Mouse (Mus musculus) T-cell, adult 66 days (primary cell): Measurements from ENCODE around the gene Tmem126b. TPM values are rescaled to one million over a fixed set of nuclear protein-coding genes. Genes with fewer than 3 reads are reported as not detected.

Experiments used
- total RNA-seq, 2 experiments: library from RNA; stranded (reverse); gene quantifications; 3 replicates in 1 of 2; 4 replicates in 1 of 2; pipeline ENCODE4 v1.2.4; 2023

Gene Tmem126b
- total RNA-seq: 1 to 10 TPM; 5.1 to 6.0 TPM

DNA sequence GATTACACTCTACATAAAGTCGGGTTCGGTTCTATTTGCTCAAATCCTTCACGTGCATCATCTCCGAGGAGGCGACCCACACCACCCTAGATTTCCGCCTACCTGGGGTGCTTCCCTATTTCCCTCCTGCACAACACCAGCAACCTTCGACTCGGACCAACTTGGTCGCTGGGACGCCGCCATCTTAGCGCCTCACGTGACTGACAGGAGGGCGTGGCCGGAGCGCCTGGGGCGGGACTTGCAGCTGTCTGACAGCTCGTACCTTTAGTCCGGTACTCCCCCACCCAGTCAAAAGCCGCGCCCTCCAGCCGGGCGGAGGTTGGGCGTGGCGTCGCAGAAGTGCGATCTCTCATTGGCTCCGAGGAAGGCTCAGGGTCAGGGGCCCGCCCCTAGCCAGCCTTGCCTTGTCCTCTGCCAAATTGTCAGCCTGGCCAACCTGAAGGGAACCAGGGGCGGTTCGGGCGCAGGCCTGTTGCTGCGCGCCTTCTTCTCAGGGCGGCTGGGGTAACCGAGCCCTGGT is at the start of gene Tmem126b:
Gene Tmem126b, minus strand, starts transcription at position 209 of the 520 bp plus-strand sequence.

DNA sequence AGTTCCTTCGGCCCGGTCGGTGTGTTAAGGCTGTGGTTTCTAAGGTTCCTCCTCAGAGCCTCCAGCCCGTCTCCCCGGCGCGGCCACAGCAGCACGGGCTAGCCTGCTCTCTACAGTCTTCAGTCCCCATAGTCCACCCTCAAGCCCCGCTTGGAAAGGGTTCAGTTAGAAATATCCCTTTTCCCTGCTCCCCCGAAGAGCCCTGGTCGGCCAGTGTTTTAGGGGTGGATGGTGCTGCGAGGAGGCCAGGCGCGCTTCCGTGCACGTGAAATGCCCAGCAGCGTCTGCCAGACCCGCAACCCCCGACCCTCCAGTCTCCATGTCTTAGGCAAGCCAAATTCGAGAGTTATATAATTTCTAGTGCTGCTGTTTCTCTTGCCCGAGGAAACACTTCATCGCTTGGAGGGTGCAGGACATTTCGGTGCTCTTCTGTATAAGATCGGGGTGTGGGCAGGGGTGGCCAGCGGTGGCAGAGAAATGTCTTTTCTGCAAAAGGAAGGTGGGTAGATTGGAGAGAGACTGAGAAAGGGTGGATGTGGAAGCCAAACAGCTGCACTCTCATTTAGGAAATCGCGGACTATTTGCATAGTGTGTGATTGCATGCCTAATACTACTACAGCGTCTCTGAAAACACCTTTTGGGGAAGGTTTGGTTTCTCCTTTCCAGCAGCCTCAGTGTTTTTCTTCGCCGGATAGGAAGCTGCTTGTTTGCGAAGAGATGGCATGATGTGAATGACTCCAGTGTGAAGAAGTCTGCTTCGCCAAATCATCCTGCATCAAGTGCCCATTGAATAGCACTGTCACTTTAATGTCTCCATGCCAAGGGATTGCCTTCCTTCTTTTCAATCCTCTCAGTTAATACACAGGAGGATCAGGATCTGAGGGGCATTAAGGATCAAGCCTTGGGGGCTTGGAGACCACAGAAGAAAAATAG is 778 bp upstream of the Tmem126b start, which contains the start of gene Dlg2:
Gene Dlg2, plus strand, starts transcription at position 360 of the 933 bp plus-strand sequence.

DNA sequence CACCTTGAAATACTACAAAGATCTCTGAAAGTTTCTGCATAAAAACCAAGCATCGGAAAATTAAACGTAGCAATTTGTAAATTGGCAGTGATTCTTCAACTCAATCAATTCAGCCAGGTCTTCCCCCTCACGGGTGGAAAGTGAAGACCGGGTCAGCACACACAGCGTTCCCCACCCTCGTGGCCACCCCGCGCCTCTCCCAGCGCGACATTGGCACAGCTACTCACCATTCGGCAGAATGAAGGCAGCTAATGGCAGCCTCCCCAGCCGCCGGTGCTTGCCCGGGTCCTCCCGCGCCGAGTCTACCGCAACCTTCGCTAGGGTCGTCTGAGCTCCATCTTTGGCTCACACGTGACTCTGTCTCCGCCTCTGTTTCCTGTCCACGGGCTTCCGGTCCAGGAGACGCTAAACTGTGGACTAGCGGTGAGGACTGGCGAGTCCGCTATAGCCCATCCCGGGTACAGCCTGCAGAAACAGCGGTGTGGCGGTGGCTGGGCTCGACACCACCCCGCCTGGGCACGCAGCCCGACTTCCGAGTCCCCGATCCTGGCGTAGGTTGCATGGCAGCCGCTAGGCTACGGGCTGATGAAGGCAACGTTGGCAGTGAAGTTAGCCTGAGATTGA is 18.8 kb downstream of the Tmem126b start, which contains the start of gene Tmem126a:
Gene Tmem126a, minus strand, starts transcription at position 385 of the 624 bp plus-strand sequence.

DNA sequence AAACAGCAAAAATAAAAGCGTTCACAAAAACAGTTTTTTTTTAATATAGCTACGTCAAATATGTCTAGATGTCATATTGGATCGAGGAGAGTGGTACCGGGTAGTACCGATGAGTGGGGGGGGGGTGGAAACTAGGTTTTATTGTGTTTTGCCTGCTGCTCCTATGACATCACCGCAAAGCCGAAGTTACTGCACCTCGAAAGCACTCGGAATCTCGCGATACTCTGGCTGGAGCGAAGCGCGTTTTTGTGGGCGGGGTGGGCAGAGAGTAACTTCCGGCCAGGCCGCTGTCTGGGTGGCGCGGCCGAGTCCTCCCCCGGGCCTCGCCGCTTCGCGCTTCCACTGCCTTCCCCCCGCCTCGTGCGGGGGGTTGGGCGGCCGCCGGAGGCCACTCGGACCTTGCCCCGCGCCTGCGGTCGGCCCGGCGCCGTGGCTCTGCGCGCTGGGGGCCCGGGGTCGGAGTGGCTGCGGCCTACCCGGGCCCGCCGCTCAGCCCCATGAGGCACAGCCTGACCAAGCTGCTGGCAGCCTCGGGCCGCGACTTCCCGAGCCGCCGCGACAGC is 33.2 kb downstream of the Tmem126b start, which contains the start of gene Crebzf:
Gene Crebzf, plus strand, starts transcription at position 212 of the 563 bp plus-strand sequence.

DNA sequence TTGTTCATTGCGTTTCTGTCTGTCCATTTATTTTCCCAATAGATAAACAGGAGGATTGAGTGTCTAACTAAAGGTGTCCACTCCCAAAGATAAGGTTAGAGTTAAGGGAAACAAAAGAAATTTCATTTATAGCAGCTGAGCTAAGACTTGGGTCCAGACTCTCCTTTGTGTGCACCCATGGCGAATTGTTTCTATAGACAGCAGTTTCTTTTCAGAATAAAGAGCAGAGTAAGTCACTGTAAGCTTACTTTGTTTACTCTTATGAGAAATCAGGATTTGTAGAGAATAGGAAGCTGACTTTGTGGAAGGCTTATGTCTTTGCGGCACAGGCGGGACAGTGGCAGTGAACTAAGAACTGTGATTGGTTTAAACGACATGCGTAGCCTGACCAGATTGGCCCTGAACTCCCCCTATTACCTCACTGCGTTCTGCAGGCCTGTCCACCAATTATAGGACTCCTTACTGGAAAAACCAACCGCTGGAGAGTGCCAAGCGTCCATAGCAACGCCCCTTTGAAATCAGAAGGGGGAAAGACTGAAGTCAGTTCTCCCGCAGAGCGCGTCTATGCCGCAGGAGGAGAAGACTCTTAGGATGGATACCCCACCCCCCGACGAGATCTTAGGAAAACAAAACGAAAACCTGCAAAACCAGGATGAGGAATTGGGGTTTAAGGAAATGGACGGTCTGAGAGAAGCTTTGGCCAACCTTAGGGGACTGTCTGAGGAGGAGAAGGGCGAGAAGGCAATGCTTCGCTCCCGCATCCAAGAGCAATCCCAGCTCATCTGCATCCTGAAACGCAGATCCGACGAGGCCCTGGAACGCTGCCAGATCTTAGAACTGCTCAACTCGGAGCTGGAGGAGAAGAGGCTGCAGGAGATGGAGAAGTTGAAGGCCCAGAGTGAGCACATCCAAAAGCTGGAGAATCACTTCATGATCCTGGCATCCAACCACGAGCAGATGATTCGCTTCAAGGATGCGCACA is 49.5 kb downstream of the Tmem126b start, which contains the start of gene Ccdc89:
Gene Ccdc89, plus strand, starts transcription at position 558 of the 982 bp plus-strand sequence.

Other genes starting within 250 kb of the Tmem126b start
- gene Ccdc83, start 210.2 kb downstream of the Tmem126b start, total RNA-seq: not detected
- 10 to 100 TPM; 43.4 to 51.3 TPM for gene Sytl2, start 173.7 kb downstream of the Tmem126b start, total RNA-seq
- under 1 TPM in 1 of 2 experiments, not detected in 1; 0.26 TPM for gene Ccdc89, start 49.4 kb downstream of the Tmem126b start, total RNA-seq
- 100 to 1,000 TPM; 162 to 182 TPM for gene Crebzf, start 33.3 kb downstream of the Tmem126b start, total RNA-seq
- gene Tmem126a, start 18.8 kb downstream of the Tmem126b start, total RNA-seq: 10 to 100 TPM; 25.8 to 30.3 TPM
- under 1 TPM; 0.64 to 0.65 TPM for gene Dlg2, start 671 bp upstream of the Tmem126b start, total RNA-seq